Mouse (Mus musculus) midbrain, embryonic 14.5 days (tissue): Measurements from ENCODE around the gene Nfic. TPM values are rescaled to one million over a fixed set of nuclear protein-coding genes. Genes with fewer than 3 reads are reported as not detected.
A peak's percentile ranks its signal among the peaks of the same experiment; 100 is the strongest.

ENCODE experiments used
- ATAC-seq: fragments of 200-750 bp; cut with Nextera tagmentation; 2 replicates; pipeline ENCODE4 v1.8.0; 2017; ENCODE audit warnings: moderate number of reproducible peaks, moderate library complexity; ENCODE audit not compliant: low FRiP score, low TSS enrichment
- DNase-seq: peaks from one replicate; pipeline ENCODE4 v3.0.0-alpha.2; 2015
- H3K27ac ChIP-seq: fragments of 300-500 bp; sonication (generic); replicated peaks from 2 replicates; pipeline ENCODE4 v1.5.1; 2014; ENCODE audit warnings: mild to moderate bottlenecking, low read depth, low read length, moderate library complexity
- H3K27me3 ChIP-seq: fragments of 300-500 bp; sonication (generic); 2 replicates; pipeline ENCODE4 v1.6.1; 2014; ENCODE audit warnings: low read length, control low read depth, mixed read lengths; ENCODE audit not compliant: control insufficient read depth, insufficient read depth
- H3K36me3 ChIP-seq: fragments of 300-500 bp; sonication (generic); 2 replicates; pipeline ENCODE4 v1.6.1; 2014; ENCODE audit warnings: low read length, control low read depth; ENCODE audit not compliant: control insufficient read depth, insufficient read depth
- H3K4me1 ChIP-seq: fragments of 300-500 bp; sonication (generic); 2 replicates; pipeline ENCODE4 v1.6.1; 2014; ENCODE audit warnings: mild to moderate bottlenecking, antibody characterized with exemption, low read length, control low read depth; ENCODE audit not compliant: control insufficient read depth, insufficient read depth
- H3K4me2 ChIP-seq: fragments of 300-500 bp; sonication (generic); 2 replicates; pipeline ENCODE4 v1.6.1; 2014; ENCODE audit warnings: mild to moderate bottlenecking, low read length, moderate library complexity
- H3K4me3 ChIP-seq: fragments of 300-500 bp; sonication (generic); replicated peaks from 2 replicates; pipeline ENCODE4 v1.5.1; 2014; ENCODE audit warnings: low read depth, low read length
- H3K9ac ChIP-seq: fragments of 300-500 bp; sonication (generic); replicated peaks from 2 replicates; pipeline ENCODE4 v1.6.1; 2014; ENCODE audit warnings: mild to moderate bottlenecking, low read length, moderate library complexity
- H3K9me3 ChIP-seq: fragments of 300-500 bp; sonication (generic); 2 replicates; pipeline ENCODE4 v1.6.1; 2016; ENCODE audit warnings: low read length, control low read depth, mixed read lengths; ENCODE audit not compliant: control insufficient read depth
- WGBS: fragments of 180-500 bp; shearing (Covaris S2); extraction: QIAGEN DNeasy Blood & Tissue Kit; methylation state at CpG from one replicate; pipeline ENCODE4 v1.1.7; 2014; 5-methylcytosine and 5-hydroxymethylcytosine counted together
- polyA plus RNA-seq: library from polyadenylated mRNA; unstranded; fragments of >200 nt; fragmentation: Nextera tagmentation; extraction: Ambion mirVana; gene quantifications from 2 replicates; pipeline ENCODE4 v1.2.1, GENCODE M21; 2014

The Nfic gene
- polyA plus RNA-seq, 1 experiment from 2014 or later, result 13.7 TPM

DNA sequence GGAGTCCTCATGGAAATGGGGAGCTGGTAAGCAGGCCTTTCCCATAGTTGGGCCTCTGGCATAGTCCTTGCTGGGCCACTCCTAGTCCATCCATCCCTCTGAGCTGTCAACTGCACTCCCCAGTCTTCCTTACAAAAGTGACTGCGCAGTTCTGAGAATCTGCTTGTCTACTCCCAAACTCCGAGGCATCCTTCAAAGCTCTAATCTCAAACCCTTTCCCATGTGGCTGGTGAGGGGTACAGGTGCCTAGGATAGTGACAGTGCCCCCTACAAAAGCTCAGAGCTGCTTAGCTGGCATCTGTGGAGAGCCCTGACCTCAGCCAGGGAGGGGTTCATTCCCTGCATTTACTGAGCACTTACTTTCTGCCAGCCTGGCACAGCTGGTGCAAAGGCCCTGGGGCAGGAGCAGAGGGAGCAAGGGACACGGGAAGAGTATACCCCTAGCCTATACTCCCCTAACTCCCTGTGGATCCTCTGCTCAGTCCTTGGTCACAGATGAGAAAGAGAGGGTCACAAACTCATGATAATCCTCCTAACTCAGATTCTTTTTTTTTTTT, 32.7 kb downstream of the Nfic start:
- Histone ChIP-seq H3K9ac (no peak overlapping the region), H3K36me3 (0 out of 2 replicates have a peak, but pooled peaks cover 2% of the 10 kb centered on the region), H3K9me3 (no peaks in the 10 kb centered on the region), H3K27ac (no peak overlapping the region), H3K4me1 (peaks cover 21% of the 10 kb centered on the region), H3K4me3 (no peak overlapping the region), H3K27me3 (peaks cover 15% of the 10 kb centered on the region; the same call in 1 of the 2 replicates), H3K4me2 (no peak overlapping the region)
- DNase-seq (no peak), ATAC-seq (no peak)
- WGBS, result 77% methylated on average over 3 of the region's 3 CpGs

DNA sequence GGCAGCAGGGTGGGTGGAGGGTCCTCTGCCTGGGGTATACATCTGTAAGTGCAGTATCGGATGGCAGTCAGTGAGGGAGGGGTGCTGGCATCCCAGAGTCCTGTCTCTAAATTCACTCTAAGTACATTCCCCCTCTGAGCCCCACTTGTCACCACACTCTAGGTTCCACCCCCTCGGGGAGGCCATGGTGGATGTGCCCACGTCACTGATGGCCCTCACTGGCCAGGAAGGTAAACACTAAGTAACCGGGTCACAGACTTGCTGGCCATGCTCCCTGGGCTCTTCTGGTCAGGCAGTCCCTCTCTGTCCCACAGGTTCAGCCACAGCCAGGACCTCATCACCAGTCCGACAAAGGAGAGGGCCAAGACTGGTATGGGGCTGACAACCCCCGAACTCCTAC, 33.2 kb downstream of the Nfic start:
- ATAC-seq, result no peak
- WGBS, result 86% methylated on average over 6 of the region's 6 CpGs
- no peak overlapping the region for H3K4me2 ChIP-seq
- no peak overlapping the region for H3K4me3 ChIP-seq
- H3K36me3 ChIP-seq, result 0 out of 2 replicates have a peak, but pooled peaks cover 2% of the 10 kb centered on the region
- H3K9ac ChIP-seq, result no peak overlapping the region
- no peak for DNase-seq
- no peak overlapping the region for H3K27ac ChIP-seq
- no peaks in the 10 kb centered on the region for H3K9me3 ChIP-seq
- H3K27me3 ChIP-seq, result peaks cover 10% of the 10 kb centered on the region; the same call in 1 of the 2 replicates
- peaks cover 24% of the 10 kb centered on the region for H3K4me1 ChIP-seq

- Histone ChIP-seq H3K36me3 (0 out of 2 replicates have a peak, but pooled peaks cover 2% of the 10 kb centered on the region), H3K27me3 (peaks cover 10% of the 10 kb centered on the region; the same call in 1 of the 2 replicates), H3K4me1 (peaks cover 26% of the 10 kb centered on the region), H3K4me3 (no peak overlapping the region), H3K9ac (no peak overlapping the region), H3K4me2 (no peak overlapping the region), H3K27ac (no peak overlapping the region), H3K9me3 (no peaks in the 10 kb centered on the region)
- WGBS, result 75% methylated on average over 5 of the region's 5 CpGs
- no peak for DNase-seq
- ATAC-seq, result no peak
Observed at GRCm38 (mm10) chr10:81421797-81422100, 33.7 kb downstream of the Nfic start.

GRCm38 (mm10) chr10:81421041-81421796, 34.2 kb downstream of the Nfic start:
- H3K36me3 ChIP-seq, result 0 out of 2 replicates have a peak, but pooled peaks cover 2% of the 10 kb centered on the region
- H3K9me3 ChIP-seq, result no peaks in the 10 kb centered on the region
- ATAC-seq (no peak), DNase-seq (peak; percentile 0)
- H3K4me3 ChIP-seq, result no peak overlapping the region
- no peak overlapping the region for H3K27ac ChIP-seq
- H3K27me3 ChIP-seq, result peaks cover 10% of the 10 kb centered on the region; the same call in 1 of the 2 replicates
- no peak overlapping the region for H3K4me2 ChIP-seq
- H3K4me1 ChIP-seq, result peaks cover 26% of the 10 kb centered on the region
- no peak overlapping the region for H3K9ac ChIP-seq
- 63% methylated on average over 4 of the region's 4 CpGs for WGBS

GRCm38 (mm10) chr10:81420191-81420767, 35.2 kb downstream of the Nfic start:
- 0 out of 2 replicates have a peak, but pooled peaks cover 2% of the 10 kb centered on the region for H3K36me3 ChIP-seq
- H3K27me3 ChIP-seq, result peaks cover 3% of the 10 kb centered on the region; the same call in 1 of the 2 replicates
- H3K9me3 ChIP-seq, result no peaks in the 10 kb centered on the region
- H3K4me3 ChIP-seq, result no peak overlapping the region
- WGBS, result 87% methylated on average over 40 of the region's 40 CpGs
- DNase-seq (no peak), ATAC-seq (no peak)
- H3K4me1 ChIP-seq, result peaks cover 26% of the 10 kb centered on the region
- no peak overlapping the region for H3K4me2 ChIP-seq
- H3K9ac ChIP-seq, result no peak overlapping the region
- no peak overlapping the region for H3K27ac ChIP-seq

- DNase-seq (no peak), ATAC-seq (no peak)
- no peak overlapping the region for H3K4me2 ChIP-seq
- no peak overlapping the region for H3K9ac ChIP-seq
- no peak overlapping the region for H3K4me3 ChIP-seq
- 0 out of 2 replicates have a peak, but pooled peaks cover 2% of the 10 kb centered on the region for H3K36me3 ChIP-seq
- peaks cover 20% of the 10 kb centered on the region for H3K4me1 ChIP-seq
- H3K27ac ChIP-seq, result 0 out of 2 replicates have a peak overlapping the region, but pooled peaks have one; percentile 26
- H3K27me3 ChIP-seq, result no peaks in the 10 kb centered on the region
- no peaks in the 10 kb centered on the region for H3K9me3 ChIP-seq
- 91% methylated on average over 10 of the region's 10 CpGs for WGBS
Observed at GRCm38 (mm10) chr10:81419111-81419928, 36.1 kb downstream of the Nfic start.

DNA sequence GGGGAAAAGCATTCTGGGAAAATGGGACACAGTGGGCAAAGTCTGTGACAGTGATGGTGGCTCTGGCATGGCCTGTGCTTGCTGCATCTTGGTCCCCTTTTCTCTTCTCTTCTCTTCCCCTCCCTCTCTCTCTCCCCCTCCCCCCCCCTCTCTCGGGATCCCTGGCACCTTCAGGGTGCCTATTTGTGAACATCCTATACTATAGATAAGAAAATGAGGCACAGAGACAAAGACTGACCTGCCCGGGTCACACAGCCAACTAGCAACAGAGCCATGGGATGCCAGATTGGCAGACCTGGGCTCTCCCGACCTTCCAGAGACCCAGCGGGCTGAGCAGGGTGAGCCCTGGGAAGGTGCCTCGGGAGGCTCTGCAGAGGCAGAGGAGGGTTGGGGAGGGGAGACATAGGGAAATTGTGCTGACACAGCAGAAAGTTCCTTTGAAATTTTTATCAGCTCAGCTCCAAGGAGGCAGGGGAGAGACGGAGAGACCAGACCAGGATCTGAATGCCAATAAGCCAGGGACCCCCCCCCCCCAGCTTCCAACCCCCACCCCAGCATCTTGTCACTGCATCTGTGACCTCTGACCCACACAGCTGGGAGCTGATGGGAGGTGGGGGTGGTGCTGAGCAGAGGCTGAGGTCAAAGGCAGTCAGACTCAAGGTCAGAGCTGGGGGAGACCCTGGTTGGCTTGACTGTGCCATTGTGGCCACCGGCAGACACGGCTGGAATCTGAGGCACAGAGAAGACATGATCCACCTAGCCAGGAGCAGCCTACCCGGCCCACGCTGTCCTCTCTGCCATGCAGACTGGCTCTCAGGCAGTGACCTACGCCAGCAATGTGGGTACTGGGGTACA, 37.0 kb downstream of the Nfic start:
- Histone ChIP-seq H3K9me3 (no peaks in the 10 kb centered on the region), H3K27ac (0 out of 2 replicates have a peak overlapping the region, but pooled peaks have one; percentile 26), H3K4me3 (no peak overlapping the region), H3K4me2 (no peak overlapping the region), H3K4me1 (peaks cover 23% of the 10 kb centered on the region), H3K9ac (no peak overlapping the region; the same call in none of the 2 replicates), H3K36me3 (0 out of 2 replicates have a peak, but pooled peaks cover 2% of the 10 kb centered on the region), H3K27me3 (no peaks in the 10 kb centered on the region)
- no peak for ATAC-seq
- no peak for DNase-seq
- 42% methylated on average over 11 of the region's 11 CpGs for WGBS
